Mouse (Mus musculus): ENCODE results near the gene Rras2.
A peak's percentile ranks its signal among the peaks of the same experiment; 100 is the strongest.

The Rras2 gene

DNA sequence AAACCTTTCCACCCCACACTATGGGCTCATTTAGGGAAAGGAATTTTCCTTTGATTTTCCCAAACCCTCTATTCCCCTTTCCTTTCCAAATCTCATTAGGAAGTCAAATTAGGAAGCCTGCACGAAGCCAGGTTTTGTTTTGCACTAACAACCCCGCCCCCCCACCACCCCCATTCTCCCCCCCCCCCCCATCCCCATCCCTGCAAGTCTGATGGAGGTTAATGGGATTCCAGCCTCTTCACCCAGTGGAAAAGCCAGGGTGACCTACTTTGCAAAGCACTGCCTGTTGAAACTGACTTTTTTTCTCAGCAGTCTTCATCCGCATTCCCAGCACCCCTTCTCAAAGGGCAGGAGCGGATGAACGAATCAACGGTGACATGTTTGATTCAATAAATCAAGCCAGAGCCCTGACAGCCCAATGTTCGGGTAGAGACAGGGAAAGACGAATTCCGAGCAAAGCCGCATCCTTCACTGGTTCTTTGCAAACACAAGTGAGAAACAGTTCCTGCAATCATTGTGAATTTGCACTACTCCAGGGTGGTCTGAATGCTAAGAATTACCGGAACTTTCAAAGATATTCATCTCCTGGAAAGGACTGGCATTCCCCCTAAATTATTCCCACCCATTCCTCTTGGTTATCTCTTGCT, 97.4 kb downstream of the Rras2 start:
- DNase-seq: no peak

DNA sequence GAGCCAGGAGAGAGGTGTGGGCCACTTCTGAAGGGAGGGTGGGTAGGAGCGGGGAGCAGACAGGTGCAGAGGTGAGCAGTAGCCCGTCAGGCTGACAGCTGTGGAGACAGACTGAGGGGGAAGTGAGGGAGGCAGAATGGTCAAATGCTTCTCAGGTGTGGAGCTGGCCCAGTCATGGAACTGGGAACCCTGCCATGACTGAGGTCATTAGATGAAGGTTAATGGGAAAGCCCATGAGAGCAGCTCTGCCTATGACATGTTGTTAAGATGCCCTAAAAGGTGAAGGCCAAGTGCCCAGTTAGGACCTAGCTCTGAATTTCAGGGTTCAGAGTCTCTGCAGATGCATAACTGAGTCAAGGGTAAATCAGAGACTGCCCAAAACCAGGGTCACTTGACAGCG, 98.7 kb downstream of the Rras2 start:
- no peak for DNase-seq

DNA sequence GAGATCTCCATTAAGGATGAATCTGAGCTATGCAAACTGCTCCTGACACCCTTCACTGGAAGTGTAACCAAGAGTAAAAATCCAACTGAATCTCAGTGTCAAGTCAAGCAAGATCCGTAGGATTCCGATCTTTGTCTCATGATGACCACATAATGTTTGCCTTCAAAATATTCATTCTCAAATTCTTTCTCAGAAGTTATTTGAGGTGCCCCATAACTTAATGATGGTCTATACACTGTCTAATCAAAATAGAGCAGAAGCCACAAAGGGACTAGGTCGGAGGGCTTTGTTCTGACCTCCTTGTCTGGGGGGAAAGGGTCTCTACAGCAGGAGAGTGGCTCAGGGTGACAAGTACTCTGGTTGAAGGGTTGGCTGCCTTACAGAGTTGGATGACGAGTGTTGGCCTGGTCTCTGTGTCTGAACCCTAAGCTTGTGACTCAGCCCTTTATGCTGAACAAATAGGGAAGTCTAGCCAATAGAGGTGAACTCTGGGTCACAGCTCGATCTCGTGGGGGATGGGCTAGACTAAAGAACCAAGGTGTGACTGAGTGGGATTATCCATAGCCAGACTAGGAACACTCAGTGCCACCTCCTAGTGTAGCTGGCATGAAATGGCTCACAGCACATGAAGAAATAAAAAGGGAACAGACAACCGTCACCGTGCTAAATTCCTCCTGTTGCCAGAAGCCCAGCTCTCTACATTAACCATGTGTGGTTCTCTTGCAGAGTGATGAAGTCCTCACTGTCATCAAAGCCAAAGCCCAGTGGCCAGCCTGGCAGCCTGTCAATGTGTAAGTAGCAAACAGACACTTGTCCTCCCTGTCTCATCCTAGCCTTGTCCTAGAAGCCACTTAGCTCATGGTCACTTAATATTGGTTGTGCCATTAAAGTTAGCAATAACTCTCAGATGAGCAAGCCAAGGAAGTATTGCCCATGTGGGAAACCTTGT, 101.3 kb downstream of the Rras2 start:
- no peak for DNase-seq

DNA sequence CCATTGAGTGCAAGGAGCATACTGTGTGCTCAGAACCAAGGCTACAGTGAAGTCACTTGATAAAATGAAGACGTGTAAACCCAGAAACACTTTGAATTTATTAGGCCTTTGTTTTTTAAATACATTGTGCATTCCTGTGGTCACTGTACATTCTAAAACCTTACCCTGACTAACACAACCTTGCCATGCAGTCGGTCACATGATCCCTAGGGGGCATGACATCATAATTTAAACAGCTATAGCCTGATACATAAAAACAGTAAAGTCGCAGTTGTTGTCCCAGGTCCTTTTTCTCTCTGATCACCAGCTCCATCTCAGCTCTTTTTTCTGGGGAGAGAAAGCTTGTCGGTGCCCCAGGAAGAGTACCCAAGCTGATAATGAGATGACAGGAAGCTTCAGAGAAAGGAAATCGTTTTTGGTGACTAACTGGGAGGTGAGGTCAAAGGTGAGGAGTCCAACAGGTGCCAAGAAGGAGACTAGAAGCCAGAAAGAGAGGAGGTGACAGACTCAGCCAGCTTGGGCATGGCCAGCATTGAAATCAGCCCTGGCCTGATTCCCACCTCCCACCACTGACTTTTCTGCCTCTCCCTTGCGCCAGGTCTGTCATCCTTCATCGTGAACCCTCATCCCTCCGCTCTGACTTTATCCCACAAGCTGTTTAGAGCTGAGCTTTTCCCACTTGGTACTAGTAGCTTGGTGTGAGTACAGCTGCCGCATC, 105.7 kb downstream of the Rras2 start:
- no peak for DNase-seq

DNA sequence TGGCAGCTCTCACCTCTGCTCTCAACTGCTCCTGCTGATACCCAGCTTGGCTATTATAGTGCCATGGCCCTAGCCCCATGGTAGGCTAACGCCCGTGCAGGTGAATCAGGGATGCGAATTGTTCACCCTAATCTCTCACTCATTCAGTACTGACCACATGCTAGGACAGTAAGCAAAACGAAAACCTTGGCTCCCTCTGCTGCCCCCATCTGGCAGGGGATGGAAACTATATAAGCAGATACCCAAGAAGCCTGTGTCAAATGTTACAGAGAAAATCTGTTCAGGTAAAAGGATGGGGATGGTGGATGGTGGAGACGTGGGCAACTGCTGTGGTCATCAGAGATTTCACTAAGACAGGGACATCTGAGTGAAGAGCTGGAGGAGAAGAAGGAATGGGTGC, 110.0 kb downstream of the Rras2 start:
- peak; percentile 37 for DNase-seq

DNA sequence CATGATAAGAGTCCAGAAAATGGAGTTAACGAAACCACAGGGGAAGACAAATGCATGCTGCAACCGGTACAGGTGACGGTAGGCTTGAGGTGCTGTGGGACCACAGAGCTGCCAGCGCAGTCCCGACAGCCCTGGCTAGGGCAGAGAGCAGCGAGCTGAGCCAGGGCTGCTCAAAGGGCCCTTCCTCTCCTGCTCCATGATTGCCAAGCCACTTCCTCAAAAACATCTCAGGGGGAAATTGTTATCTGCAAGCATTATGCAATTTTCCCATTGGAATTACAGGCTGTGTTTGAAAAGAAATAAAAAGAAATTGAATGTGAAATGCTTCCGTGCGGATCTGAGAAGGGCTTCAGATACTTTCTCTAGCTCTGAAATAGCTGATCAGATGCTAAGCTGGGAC, 111.1 kb downstream of the Rras2 start:
- no peak for DNase-seq

DNA sequence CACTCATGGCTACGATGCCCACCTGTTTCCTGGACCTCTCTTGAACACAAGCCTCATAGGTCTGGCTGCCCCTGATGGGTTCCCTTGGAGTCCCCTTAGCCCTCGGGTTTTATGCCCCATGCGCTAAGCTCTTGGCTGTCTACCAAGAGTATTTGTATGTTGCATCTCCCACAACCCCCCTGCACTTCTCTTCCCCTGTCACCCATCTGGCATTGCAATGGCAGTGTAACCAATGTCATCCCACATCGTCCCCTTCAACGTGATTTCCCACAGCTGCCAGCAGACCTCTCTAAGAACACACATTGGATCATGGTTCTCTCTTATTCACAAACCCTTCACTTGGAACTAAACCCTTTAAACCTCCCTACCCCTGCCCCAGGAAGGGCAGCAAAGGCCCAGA, 112.1 kb downstream of the Rras2 start:
- DNase-seq: no peak

DNA sequence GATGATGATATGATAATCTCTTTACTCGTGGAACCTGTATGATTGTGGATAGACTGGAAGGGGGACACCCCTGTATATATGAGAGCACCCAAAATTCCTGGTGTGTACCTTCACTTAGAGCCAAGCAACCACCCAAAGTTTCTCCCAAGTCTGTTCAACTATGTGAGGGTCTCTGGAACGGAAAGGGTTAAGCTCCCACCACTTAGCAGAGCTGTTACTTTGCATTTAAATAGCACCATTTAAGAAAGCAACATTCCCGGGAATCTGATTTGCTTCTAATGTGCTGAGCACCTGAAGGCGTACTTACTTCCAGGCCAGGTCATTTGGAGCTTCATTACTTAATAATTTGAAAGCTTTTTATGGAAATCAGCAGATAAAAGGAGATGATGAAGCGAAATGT, 113.4 kb downstream of the Rras2 start:
- no peak for DNase-seq

DNA sequence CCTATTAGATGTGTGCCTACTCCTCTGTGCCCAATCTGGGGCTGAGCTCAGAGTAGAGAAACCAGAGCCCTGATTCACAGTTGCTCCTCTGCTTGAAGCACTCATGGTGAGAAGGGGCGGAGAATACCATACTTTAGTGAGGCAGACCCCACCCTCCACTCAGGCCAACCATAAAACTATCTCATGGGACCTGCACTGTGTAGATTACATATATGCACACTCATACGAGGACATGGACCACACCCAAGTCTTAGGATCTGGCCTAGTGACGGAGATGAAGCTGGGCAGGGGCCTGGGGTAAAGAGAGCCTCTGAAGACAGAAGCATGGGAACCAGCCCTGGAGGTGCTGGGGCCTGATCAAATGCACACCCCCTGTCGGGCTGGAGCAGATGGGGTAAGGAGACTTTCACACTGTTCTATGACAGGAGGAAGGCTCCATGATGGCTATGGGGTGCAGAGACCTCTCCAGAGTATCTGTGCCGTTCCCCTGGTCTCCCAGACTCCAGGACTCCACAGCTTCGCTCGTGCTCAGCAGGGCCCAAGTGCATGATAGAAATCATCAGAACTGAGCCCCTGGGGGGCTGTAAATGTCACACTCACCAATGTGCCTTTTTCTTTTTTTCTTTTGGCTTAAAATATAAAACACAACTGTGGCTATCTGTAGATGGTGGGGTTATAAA, 119.8 kb downstream of the Rras2 start:
- DNase-seq: no peak
